Mouse (Mus musculus) intestine, embryonic 15.5 days (tissue): ENCODE measurements at regions not wholly inside any gene's neighbourhood (a gene's known extent, or its start where the extent isn't known, plus 50 kb on each side); places are given as distances from the start of the nearest gene placed in this dataset.

Experiments
- ATAC-seq: fragments of 200-750 bp; cut with Nextera tagmentation; 2 replicates; pipeline ENCODE4 v1.8.0; 2017; ENCODE audit warnings: moderate TSS enrichment, moderate library complexity
- H3K27ac ChIP-seq: fragments of 300-500 bp; sonication (generic); 2 replicates; pipeline ENCODE4 v1.5.1; 2015; ENCODE audit warnings: mild to moderate bottlenecking, inconsistent platforms
- H3K27me3 ChIP-seq: fragments of 300-500 bp; sonication (generic); replicated peaks from 2 replicates; pipeline ENCODE4 v1.6.1; 2015; ENCODE audit warnings: inconsistent platforms
- H3K36me3 ChIP-seq: fragments of 300-500 bp; sonication (generic); 2 replicates; pipeline ENCODE4 v1.6.1; 2015; ENCODE audit warnings: inconsistent platforms
- H3K4me1 ChIP-seq: fragments of 300-500 bp; sonication (generic); replicated peaks from 2 replicates; pipeline ENCODE4 v1.6.1; 2015; ENCODE audit warnings: inconsistent platforms
- H3K4me2 ChIP-seq: fragments of 300-500 bp; sonication (generic); replicated peaks from 2 replicates; pipeline ENCODE4 v1.6.1; 2015; ENCODE audit warnings: mild to moderate bottlenecking, inconsistent platforms
- H3K4me3 ChIP-seq: fragments of 300-500 bp; sonication (generic); replicated peaks from 2 replicates; pipeline ENCODE4 v1.5.1; 2015; ENCODE audit warnings: inconsistent platforms
- H3K9ac ChIP-seq: fragments of 300-500 bp; sonication (generic); 2 replicates; pipeline ENCODE4 v1.6.1; 2015; ENCODE audit warnings: inconsistent platforms
- H3K9me3 ChIP-seq: fragments of 300-500 bp; sonication (generic); 2 replicates; pipeline ENCODE4 v1.6.1; 2016; ENCODE audit warnings: inconsistent platforms
- WGBS: fragments of 180-500 bp; shearing (Covaris S2); methylation state at CpG from one replicate; pipeline ENCODE4 v1.1.7; 2015; 5-methylcytosine and 5-hydroxymethylcytosine counted together

DNA sequence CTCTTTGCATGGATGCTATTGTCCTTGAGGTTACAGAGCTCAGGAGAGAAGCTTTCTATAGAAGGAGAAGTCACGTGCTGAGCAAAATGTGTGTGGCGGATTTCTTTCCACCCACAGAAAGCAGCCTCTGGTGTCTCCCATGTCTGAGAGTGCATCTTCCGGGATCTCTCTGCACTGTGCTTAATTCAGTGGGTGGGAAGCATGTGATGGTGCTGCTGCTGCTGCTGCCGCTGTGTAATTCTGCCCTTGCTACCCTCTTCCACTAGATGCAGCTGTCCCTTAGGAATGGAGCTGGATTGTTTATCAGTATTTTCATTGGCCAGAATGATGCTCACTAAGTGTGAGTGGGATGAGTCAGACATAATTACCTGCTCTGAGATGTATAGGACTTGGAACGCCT, 416.2 kb upstream of the 4930412O13Rik start:
- ATAC-seq = peak; percentile 59
- no peak overlapping the region for H3K4me3 ChIP-seq

DNA sequence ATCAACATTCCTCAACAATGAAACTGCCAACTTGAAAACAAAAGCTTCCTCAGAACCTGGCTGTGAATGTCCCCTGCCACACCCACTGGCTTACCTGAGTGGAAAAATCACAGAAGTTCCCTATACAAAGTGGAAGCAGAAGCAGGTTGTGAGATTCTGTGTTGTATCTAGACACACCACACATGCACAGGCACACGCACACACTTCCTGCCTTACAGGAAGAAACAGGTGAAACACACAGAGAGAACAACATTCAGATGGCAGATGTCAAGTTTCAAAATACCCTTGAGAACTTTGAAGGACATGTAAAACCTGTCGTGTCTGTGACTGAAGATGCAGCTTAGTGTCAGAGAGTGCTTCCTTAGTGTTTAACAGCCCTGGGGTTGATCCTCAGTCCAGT, 413.5 kb upstream of the 4930412O13Rik start:
- WGBS = 80% methylated on average over 2 of the region's 2 CpGs

More for the DNA sequence above, 416.2 kb upstream of the 4930412O13Rik start:
- WGBS = 41% methylated on average over 5 of the region's 5 CpGs
- no peaks in the 10 kb centered on the region for H3K27me3 ChIP-seq
- H3K4me1 ChIP-seq = no peaks in the 10 kb centered on the region
- H3K9ac ChIP-seq = no peak overlapping the region
- H3K27ac ChIP-seq = no peak overlapping the region
- H3K4me2 ChIP-seq = 0 out of 2 replicates have a peak overlapping the region, but pooled peaks have one; percentile 1
- H3K36me3 ChIP-seq = no peaks in the 10 kb centered on the region
- H3K9me3 ChIP-seq = no peaks in the 10 kb centered on the region

DNA sequence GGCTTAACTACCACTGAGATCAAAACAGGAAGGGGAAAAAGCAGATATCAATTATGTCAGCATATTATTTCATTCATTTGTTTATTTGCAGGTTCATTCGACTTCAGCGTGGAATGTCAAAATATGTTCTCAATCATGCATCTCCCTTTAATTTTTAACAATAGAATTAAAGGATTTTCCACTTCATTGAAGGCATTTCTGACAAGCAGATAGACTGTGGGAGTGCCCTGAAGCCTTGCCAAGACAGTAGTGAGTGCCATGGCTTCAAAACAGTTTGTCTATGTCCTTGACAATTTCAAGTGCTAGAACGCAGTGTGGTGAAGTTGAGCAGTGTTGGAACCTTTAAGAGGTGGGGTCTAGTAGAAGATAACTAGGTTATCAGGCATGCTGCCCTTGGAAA, 412.4 kb upstream of the 4930412O13Rik start:
- no peak overlapping the region for H3K27ac ChIP-seq
- H3K27me3 ChIP-seq = no peaks in the 10 kb centered on the region
- no peak for ATAC-seq
- no peaks in the 10 kb centered on the region for H3K4me1 ChIP-seq
- H3K36me3 ChIP-seq = no peaks in the 10 kb centered on the region
- no peak overlapping the region for H3K4me2 ChIP-seq
- no peaks in the 10 kb centered on the region for H3K9me3 ChIP-seq
- 71% methylated on average over 3 of the region's 3 CpGs for WGBS
- H3K4me3 ChIP-seq = no peak overlapping the region
- no peak overlapping the region for H3K9ac ChIP-seq

More for the DNA sequence above, 413.5 kb upstream of the 4930412O13Rik start:
- Histone ChIP-seq H3K4me1 (no peaks in the 10 kb centered on the region), H3K4me3 (no peak overlapping the region), H3K36me3 (no peaks in the 10 kb centered on the region), H3K27me3 (no peaks in the 10 kb centered on the region), H3K27ac (no peak overlapping the region), H3K9ac (no peak overlapping the region), H3K4me2 (no peak overlapping the region), H3K9me3 (no peaks in the 10 kb centered on the region)
- ATAC-seq = no peak

DNA sequence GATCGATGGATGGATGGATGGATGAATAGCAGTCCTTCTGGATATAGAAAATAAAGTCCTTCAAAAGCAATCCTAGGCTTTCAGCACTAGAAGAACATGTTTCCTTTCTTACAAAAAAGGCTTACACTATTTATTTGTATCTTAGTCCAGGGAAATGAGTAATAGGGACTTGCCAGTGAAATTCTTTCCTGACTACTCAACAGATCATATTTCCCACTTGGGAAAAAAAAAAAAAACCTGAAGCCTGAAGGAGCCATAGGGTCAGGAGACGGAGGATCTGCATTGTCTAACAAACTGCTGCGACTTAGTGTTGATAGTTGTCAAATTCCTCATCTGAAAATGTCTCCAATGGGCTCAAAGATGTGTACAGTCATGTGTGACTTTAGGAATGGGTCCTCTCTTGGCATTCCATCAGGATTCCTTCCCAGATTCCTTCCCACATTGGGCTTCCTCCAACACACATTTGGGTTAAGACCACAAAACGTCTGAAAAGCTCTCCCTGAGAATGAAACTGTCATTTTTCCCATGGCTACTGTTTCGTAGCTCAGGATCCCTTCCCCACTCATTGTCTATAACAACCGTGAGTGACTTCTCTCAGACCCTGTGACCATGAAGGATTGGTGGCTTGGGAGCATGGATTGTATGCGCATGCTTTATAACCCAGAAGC, 399.2 kb upstream of the 4930412O13Rik start:
- no peak overlapping the region for H3K9ac ChIP-seq
- H3K4me2 ChIP-seq = no peak overlapping the region
- H3K4me3 ChIP-seq = no peak overlapping the region
- H3K9me3 ChIP-seq = no peaks in the 10 kb centered on the region
- no peaks in the 10 kb centered on the region for H3K4me1 ChIP-seq
- no peak for ATAC-seq
- H3K36me3 ChIP-seq = no peaks in the 10 kb centered on the region
- H3K27me3 ChIP-seq = no peaks in the 10 kb centered on the region
- WGBS = 71% methylated on average over 7 of the region's 7 CpGs
- no peak overlapping the region for H3K27ac ChIP-seq

DNA sequence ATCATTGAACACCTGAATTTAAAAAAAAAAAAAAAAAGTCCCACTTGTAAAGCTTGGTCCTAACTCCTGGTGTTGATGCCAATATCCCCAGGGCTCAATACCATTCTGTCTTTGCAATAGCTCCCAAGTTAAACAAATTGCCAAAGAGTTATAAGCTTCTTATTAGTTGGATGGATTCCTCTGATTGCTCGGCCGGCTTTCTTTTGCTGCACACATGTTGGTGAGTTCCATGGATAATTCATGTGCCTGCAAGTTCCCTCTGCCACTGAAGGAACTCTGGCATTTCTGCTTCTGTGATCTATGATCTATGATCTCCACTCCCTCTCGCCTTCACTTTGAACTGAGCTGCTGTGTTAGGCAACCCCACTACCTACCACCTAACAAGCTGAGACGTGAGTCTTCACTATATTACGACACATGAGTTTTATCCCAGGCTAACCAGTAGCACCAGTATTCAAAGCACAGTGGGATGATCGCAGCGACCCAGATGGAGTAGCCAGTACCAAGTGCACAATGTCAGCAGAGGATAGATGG, 393.6 kb upstream of the 4930412O13Rik start:
- no peaks in the 10 kb centered on the region for H3K4me1 ChIP-seq
- no peak for ATAC-seq
- H3K4me3 ChIP-seq = no peak overlapping the region
- H3K27me3 ChIP-seq = no peaks in the 10 kb centered on the region
- no peaks in the 10 kb centered on the region for H3K9me3 ChIP-seq
- no peak overlapping the region for H3K9ac ChIP-seq
- no peak overlapping the region for H3K27ac ChIP-seq
- no peaks in the 10 kb centered on the region for H3K36me3 ChIP-seq
- H3K4me2 ChIP-seq = no peak overlapping the region
- 85% methylated on average over 7 of the region's 7 CpGs for WGBS

DNA sequence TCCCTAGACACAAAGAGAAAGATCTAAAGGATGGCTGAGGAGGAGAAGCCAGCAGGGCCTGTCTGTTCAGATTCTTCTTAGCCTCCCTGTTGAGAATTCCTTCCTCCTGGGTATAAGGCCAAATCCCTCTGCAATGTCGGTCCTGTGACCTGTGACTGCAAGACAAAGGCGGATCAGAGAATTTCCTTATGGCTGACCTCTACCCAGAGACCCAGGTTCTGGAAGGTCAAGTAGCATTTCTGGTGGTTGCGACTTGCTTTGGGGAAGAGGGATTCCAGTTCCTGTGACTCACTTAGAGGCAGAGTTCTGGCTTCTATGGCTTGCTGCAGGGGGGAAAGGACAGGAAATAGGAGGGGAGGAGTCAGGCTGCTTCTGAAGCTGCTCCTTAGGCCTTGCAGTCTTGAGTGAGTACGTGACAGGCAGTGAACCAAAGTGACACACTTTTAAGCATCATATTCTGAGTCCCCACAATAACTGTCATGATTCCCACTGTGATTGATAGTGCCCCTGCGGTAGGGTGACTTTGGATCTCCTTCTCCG, 387.4 kb upstream of the 4930412O13Rik start:
- ATAC-seq = no peak
- H3K27ac ChIP-seq = no peak overlapping the region
- H3K4me2 ChIP-seq = no peak overlapping the region
- H3K4me3 ChIP-seq = no peak overlapping the region
- H3K9ac ChIP-seq = no peak overlapping the region
- H3K36me3 ChIP-seq = no peaks in the 10 kb centered on the region
- 55% methylated on average over 6 of the region's 6 CpGs for WGBS
- no peaks in the 10 kb centered on the region for H3K27me3 ChIP-seq
- no peaks in the 10 kb centered on the region for H3K4me1 ChIP-seq
- no peaks in the 10 kb centered on the region for H3K9me3 ChIP-seq

DNA sequence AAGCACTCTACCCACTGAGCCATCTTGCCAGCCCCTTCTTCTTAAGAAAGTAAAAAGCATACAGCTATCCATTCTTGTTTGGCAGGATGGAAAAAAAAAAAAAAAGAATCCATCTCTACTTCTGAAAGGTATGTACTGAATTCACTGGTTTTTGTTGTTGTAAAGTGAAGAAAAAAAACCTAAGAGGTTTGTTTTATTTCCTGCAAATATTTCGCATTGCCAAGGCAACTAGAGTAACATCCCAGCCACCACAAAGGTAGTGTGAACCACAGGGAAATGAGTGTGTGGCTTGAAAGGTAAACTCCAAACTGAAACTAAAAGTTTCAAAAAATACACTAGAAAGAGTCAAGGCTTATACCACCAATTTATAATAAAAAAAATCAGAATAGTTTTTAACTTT, 361.0 kb upstream of the 4930412O13Rik start:
- no peaks in the 10 kb centered on the region for H3K36me3 ChIP-seq
- H3K4me2 ChIP-seq = no peak overlapping the region
- 86% methylated on average over 1 of the region's 1 CpGs for WGBS
- H3K4me3 ChIP-seq = no peak overlapping the region
- H3K27ac ChIP-seq = no peak overlapping the region
- H3K4me1 ChIP-seq = no peaks in the 10 kb centered on the region
- no peak for ATAC-seq
- no peaks in the 10 kb centered on the region for H3K27me3 ChIP-seq
- H3K9me3 ChIP-seq = no peaks in the 10 kb centered on the region
- H3K9ac ChIP-seq = no peak overlapping the region

DNA sequence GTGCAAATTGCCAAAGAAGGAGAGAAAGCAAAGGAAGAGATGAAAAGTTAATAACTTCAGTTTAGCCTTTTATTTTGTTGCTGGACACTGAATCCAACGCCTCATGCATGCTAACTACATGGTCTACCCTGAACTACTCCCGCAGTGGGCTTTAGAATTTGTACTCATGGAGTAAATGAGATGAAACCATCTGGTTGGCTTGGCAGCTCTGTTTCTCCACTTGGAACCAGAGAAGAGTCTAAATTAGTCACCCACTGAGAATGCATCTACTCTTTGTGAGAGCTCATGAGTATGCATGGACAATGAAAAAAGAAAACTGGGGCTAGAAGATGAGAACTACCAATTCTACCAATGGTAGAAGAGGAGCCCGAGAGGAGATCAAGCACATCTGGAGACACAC, 355.1 kb upstream of the 4930412O13Rik start:
- Histone ChIP-seq H3K4me3 (no peak overlapping the region), H3K36me3 (no peaks in the 10 kb centered on the region), H3K4me1 (no peaks in the 10 kb centered on the region), H3K4me2 (no peak overlapping the region), H3K9me3 (no peaks in the 10 kb centered on the region), H3K27ac (no peak overlapping the region), H3K27me3 (no peaks in the 10 kb centered on the region), H3K9ac (no peak overlapping the region)
- ATAC-seq = no peak
- 86% methylated on average over 3 of the region's 3 CpGs for WGBS

DNA sequence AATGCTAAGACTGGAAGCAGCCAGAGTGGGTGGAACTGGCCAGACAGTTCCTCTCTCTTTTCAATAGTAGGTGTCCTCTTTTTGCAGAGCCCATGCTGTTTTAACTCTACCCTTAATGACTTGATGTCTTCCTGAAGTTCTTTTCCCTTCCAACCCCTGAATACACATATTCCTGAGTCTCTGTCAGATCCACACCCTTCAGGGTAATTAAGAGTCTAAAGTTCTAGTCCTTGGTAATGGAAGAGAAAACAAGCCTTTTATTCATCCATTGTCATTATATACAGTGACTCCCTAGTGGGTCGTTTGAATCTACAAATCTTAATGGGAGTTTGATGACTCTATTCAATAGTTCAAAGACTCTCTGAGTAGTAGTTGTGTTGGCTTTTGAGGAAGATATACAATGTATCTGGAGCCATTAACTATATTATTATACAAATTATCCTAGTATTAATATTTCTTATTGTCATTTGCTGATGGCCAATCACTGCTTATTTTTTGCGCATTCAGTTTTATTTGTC, 345.9 kb upstream of the 4930412O13Rik start:
- Histone ChIP-seq H3K9me3 (no peaks in the 10 kb centered on the region), H3K9ac (no peak overlapping the region), H3K4me1 (no peaks in the 10 kb centered on the region), H3K4me3 (no peak overlapping the region), H3K36me3 (no peaks in the 10 kb centered on the region), H3K27ac (no peak overlapping the region), H3K27me3 (no peaks in the 10 kb centered on the region), H3K4me2 (no peak overlapping the region)
- 78% methylated on average over 2 of the region's 2 CpGs for WGBS
- no peak for ATAC-seq

DNA sequence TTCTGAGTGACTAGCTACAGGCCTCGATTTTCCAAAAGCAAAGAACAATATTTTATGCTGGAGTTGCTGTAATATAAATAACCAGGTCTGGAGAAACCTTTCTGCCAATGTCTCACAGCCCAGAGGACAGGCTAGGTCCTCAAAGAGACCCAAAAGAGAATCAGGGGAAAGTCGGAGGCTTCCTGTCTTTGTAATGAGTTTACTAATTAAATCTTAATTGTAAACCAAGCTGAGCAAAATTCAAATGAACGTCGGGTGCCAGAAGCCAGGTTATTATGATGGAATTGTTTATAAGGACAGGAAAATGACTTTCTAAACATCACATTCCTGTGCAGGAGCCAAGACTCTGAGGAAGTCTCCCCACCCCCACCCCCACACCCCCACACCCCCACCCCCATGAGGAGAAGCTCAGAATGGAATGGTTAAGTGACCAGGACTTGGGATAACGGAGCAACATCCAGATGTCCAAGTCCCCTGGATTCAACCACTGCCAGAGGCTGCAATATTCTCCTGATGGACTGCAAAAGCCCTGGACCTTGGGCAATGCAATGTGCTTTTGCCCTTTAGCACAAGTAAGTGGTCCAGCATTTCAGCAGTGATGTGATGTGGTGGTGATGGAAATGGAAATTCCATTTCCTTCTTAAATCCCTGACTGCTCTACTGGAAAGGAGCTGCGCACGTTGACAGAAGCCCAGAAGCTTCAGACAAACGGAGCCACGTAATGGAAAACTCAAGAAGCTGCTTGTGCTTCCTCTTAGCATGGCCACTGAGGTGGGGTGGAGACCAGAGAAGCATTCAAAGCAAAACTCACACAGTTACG, 333.1 kb upstream of the 4930412O13Rik start:
- Histone ChIP-seq H3K36me3 (no peaks in the 10 kb centered on the region), H3K4me2 (no peak overlapping the region), H3K4me3 (no peak overlapping the region), H3K27me3 (no peaks in the 10 kb centered on the region), H3K9me3 (no peaks in the 10 kb centered on the region), H3K9ac (no peak overlapping the region), H3K27ac (no peak overlapping the region), H3K4me1 (no peaks in the 10 kb centered on the region)
- ATAC-seq = no peak
- WGBS = 59% methylated on average over 10 of the region's 10 CpGs

DNA sequence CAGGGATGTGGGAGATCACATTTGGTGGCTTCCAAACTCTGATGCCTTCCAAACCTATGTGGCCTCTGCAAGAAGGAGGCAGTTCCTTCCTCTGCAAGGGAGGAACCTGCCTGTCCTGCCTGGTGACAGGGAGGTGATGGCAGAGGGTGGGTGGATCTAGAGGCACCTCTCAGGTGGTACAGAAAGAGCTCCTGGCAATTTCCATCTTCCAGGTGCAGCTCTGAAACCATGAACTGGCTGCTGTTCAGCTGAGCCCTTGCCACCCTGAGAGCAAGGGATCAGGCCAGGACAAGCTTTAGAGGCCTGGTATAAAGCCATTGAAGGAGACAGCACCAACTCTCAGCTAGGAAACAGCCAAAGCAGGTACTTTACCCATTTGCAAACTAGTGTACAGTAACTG, 327.7 kb upstream of the 4930412O13Rik start:
- Histone ChIP-seq H3K9me3 (no peaks in the 10 kb centered on the region), H3K4me1 (no peaks in the 10 kb centered on the region), H3K27me3 (no peaks in the 10 kb centered on the region), H3K36me3 (no peaks in the 10 kb centered on the region), H3K9ac (no peak overlapping the region), H3K27ac (no peak overlapping the region), H3K4me2 (no peak overlapping the region), H3K4me3 (no peak overlapping the region)
- no peak for ATAC-seq

DNA sequence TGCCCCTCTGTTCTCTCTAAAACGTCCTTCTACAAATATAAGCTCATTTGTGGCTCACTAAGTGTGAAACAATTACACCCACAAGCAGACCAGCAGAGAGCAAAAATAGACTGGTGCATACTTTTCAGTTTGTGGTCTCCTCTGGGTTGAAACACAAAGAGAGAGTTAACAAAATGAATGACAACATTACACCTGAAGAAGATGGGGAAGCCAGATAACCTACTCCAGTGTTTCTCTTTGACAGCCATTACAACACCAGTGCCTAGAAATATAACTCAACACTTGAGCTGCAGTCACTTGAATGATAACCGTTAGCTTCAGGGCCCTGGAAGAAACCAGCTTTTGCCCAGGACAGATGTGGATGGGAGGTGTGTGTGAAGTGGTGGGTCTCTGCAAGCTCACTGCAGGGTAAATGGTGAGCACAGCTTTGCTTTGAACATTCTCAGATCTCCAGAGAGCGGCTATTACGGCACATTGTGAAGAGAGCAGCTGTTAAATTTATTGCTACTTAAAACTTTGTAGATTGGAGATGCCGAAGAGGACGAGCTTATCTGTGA, 316.5 kb upstream of the 4930412O13Rik start:
- Histone ChIP-seq H3K9ac (no peak overlapping the region), H3K27ac (no peak overlapping the region), H3K4me2 (no peak overlapping the region), H3K36me3 (no peaks in the 10 kb centered on the region), H3K9me3 (no peaks in the 10 kb centered on the region), H3K27me3 (no peaks in the 10 kb centered on the region), H3K4me1 (no peaks in the 10 kb centered on the region), H3K4me3 (no peak overlapping the region)
- ATAC-seq = no peak
- 17% methylated on average over 6 of the region's 6 CpGs for WGBS
